Mouse (Mus musculus) kidney, adult 2 months (tissue): Measurements from ENCODE around the gene Fgd2.

Source experiments
- CTCF ChIP-seq: fragments of 200-500 bp; conservative IDR thresholded peaks from 2 replicates; pipeline ENCODE4 v1.5.1; 2011; ENCODE audit warnings: low read depth, mild to moderate bottlenecking, control low read depth, low read length, moderate library complexity, mixed read lengths; ENCODE audit not compliant: insufficient read depth, insufficient read length
- POLR2A ChIP-seq: fragments of 200-500 bp; IDR thresholded peaks from one replicate; pipeline ENCODE4 v1.6.1; 2011; ENCODE audit warnings: low read depth, low read length, control low read depth

DNA sequence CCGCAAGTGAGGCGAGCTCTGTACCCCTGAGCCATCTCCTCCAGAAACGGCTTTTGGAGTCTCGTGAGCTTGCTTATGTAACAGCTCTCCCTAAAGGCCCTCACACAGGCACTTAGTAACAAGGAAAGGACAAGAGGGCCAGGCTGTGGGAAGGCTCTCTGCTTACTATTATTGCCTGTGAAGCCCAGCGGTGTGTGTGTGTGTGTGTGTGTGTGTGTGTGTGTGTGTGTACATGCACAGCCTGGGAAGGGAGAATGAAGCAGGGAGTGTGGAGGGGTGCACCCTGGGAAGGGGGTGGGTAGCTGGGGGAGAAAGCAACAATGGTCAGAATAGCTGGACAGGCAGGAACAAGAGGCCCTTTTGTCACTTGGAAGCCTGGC, 5.3 kb upstream of the Fgd2 start:
- TF ChIP-seq CTCF (no peak), POLR2A (no peak)
